Mouse (Mus musculus) heart, embryonic 10.5 days (tissue): ENCODE measurements around the gene Stx12. TPM values are rescaled to one million over a fixed set of nuclear protein-coding genes. Genes with fewer than 3 reads are reported as not detected.

Experiments used
- DNase-seq: peaks from one replicate; pipeline ENCODE4 v3.0.0-alpha.2; 2017; ENCODE audit warnings: low spot score
- H3K27ac ChIP-seq: fragments of 300-500 bp; sonication (generic); 2 replicates; pipeline ENCODE4 v1.5.1; 2016; ENCODE audit warnings: mild to moderate bottlenecking
- H3K27me3 ChIP-seq: fragments of 300-500 bp; sonication (generic); 2 replicates; pipeline ENCODE4 v1.6.1; 2016; ENCODE audit warnings: mild to moderate bottlenecking; ENCODE audit not compliant: poor library complexity, insufficient read depth, severe bottlenecking
- H3K36me3 ChIP-seq: fragments of 300-500 bp; sonication (generic); 2 replicates; pipeline ENCODE4 v1.6.1; 2016; ENCODE audit warnings: mild to moderate bottlenecking, moderate library complexity
- H3K4me1 ChIP-seq: fragments of 300-500 bp; sonication (generic); 2 replicates; pipeline ENCODE4 v1.6.1; 2016; ENCODE audit warnings: mild to moderate bottlenecking
- H3K4me3 ChIP-seq: fragments of 300-500 bp; sonication (generic); 2 replicates; pipeline ENCODE4 v1.5.1; 2016; ENCODE audit warnings: mild to moderate bottlenecking, moderate library complexity
- H3K9me3 ChIP-seq: fragments of 300-500 bp; sonication (generic); 2 replicates; pipeline ENCODE4 v1.6.1; 2016; ENCODE audit warnings: mild to moderate bottlenecking, moderate library complexity
- WGBS: fragments of 180-500 bp; shearing (Covaris S2); methylation state at CpG from one replicate; pipeline ENCODE4 v1.1.7; 2016; 5-methylcytosine and 5-hydroxymethylcytosine counted together
- polyA plus RNA-seq: library from polyadenylated mRNA; unstranded; fragments of >200 nt; fragmentation: Nextera tagmentation; extraction: Ambion mirVana; gene quantifications from 2 replicates; pipeline ENCODE4 v1.2.1, GENCODE M21; 2016

The Stx12 gene
- polyA plus RNA-seq, 1 experiment from 2014 or later, result 54.6 TPM

DNA sequence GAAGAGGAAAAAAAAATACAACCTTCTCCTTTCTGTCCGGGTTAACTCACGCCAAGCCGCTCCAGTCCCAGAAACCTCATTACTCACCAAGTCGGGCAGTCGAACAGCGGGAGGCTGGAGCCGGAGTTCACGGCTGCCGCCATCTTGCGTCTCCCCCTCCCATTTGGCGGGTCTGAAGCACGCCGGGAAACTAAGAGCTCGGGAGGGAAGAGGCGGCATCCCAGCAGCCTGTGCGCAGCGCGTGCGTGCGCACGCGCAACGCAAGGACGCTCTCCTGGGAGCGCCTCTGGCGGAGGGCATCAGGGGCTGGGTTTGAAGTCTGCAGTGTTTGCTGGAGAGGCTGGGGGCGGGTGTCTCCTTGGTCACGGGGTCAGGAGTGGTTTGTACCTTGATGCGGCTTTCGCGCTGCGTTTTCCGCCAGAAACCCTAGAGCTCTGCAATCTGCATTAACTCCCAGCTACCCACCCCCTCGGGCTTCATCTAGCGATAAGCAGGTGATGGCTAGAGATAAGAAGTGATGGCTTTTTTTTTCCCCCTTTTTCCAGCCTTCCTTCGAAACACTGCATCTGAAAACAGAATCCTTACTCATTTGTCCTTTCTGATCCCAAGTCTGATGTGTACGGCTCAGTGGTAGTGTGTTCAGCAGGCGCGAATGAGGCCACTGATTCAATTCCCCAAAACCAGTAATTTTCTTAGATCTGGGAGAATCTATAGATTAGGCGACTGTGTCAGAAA lies 41.2 kb downstream of the Stx12 start, which contains the start of gene Ppp1r8:
Gene Ppp1r8 (minus strand): TSS at position 200 of the 735 bp plus-strand sequence.
- Histone ChIP-seq H3K27me3 (no peaks in the 10 kb centered on the region), H3K4me1 (peaks cover 7% of the 10 kb centered on the region), H3K4me3 (peak within 1 kb of the TSS; percentile 91), H3K36me3 (peaks cover 37% of the 10 kb centered on the region), H3K9me3 (no peaks in the 10 kb centered on the region), H3K27ac (peak within 1 kb of the TSS; percentile 91)
- under 1% methylated on average over 40 of the region's 40 CpGs for WGBS
- DNase-seq, result peak; percentile 97

DNA sequence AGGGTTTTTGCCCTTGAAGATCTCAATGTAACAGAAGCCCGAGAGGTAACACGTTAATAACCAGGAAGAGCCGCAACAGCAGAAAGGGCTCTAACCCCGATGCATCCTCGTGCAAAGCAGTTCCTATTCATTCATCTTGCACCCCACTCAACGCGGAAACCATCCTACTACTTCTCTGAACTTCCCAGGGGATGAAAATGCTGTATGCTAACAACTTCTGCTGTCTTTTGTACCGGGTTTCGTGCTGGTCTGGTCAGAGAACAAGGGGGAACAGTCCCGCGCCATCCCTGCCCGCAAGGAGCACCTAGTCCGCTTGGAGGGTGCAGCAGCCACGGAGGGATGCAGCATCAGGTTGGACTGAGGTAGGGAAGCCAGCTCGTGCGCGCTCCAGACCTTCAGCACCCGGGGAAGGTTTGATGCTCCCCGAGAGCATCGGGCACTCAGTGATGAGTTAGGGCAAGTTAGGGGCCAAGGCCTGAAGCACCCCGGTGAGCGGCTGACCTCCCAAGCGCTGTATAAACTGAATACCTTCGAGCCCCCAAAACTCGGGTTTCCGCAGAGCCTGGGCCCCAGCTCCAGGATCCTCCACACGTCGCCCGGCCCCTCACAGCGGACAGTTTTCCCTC lies 41.9 kb downstream of the Stx12 start:
- H3K27ac ChIP-seq, result peak overlapping the region; percentile 91
- peak; percentile 80 for DNase-seq
- under 1% methylated on average over 30 of the region's 30 CpGs for WGBS

DNA sequence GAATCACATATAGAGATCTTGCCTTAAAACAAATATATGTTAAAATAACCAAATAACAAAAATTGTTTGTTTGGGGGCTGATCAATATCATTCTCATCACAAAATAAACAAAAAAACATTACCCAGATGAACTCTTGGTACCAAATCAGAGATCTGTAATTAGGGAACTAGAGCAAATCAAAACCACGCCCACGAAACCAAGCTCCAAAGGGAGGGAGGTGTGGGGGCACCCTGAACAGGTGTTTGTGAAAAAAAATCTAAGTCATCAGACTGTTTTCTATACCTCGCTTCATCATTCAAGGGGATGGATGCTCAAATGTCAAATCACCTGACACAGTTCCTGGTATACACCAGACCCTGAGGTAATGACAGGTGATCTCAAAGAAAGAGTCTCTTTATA lies 42.8 kb downstream of the Stx12 start:
- H3K9me3 ChIP-seq, result no peaks in the 10 kb centered on the region
- WGBS, result 93% methylated on average over 3 of the region's 3 CpGs
- no peaks in the 10 kb centered on the region for H3K27me3 ChIP-seq
- H3K4me3 ChIP-seq, result peak overlapping the region; percentile 91
- H3K4me1 ChIP-seq, result peaks cover 7% of the 10 kb centered on the region
- no peak for DNase-seq
- H3K36me3 ChIP-seq, result peaks cover 44% of the 10 kb centered on the region
- H3K27ac ChIP-seq, result no peak overlapping the region

More for the DNA sequence above, 41.9 kb downstream of the Stx12 start:
- no peaks in the 10 kb centered on the region for H3K9me3 ChIP-seq
- peaks cover 37% of the 10 kb centered on the region for H3K36me3 ChIP-seq
- H3K4me3 ChIP-seq, result peak overlapping the region; percentile 91
- no peaks in the 10 kb centered on the region for H3K27me3 ChIP-seq
- peaks cover 7% of the 10 kb centered on the region for H3K4me1 ChIP-seq

DNA sequence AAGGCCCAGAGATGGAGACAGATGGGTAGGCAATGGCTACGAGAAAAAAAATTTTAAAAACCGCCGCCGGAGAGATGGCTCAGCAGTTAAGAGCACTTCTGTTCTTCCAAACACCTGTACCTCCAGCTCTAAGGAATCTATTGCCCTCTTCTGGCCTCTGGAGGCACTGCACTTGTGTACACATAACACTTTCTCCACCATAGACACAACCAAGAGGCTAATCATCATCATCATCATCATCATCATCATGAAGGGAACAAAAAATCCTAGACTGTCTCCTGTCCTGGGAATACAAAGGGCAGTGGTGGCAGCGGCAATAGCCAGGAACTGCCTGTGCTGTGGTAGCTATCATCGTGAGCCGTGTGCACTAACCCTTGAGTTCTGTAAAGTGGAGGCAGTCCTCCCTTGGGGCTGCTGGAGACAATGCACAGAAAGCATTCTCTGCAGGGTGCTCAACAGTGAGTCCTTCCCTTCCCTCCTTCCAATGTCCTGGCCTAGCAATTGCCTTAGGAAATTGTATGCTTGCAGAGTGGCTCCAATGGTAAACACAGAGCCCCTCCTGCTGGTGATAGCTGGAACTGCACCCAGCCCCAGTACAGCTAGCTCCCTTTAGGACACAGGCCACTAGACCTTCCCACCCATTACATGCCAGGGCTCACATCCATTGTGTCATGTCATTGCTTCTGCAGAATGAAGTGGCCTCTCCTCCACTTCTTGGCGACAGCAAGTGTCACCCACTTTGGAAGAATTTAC lies 60.5 kb downstream of the Stx12 start:
- WGBS, result 70% methylated on average over 8 of the region's 8 CpGs
- no peak overlapping the region for H3K27ac ChIP-seq
- no peaks in the 10 kb centered on the region for H3K4me1 ChIP-seq
- DNase-seq, result no peak
- peaks cover 40% of the 10 kb centered on the region for H3K36me3 ChIP-seq
- H3K9me3 ChIP-seq, result peaks cover 12% of the 10 kb centered on the region
- no peak overlapping the region for H3K4me3 ChIP-seq
- H3K27me3 ChIP-seq, result no peaks in the 10 kb centered on the region

DNA sequence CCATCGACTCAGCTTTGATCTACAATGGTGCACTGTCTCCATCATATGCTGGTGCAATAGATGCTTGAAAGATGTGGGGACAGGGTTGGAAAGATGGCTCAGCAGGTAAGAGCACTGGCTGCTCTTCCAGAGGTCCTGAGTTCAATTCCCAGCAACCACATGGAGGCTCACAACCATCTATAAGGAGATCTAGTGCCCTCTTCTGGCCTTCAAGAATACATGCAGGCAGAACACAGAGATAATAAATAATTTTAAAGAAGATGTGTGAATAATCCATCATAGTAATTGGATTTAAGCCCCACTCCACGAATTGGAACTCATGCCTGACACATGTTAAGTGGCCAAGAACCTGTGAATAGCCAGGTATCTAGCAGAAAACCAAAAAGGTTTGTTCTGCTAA lies 65.9 kb downstream of the Stx12 start:
- Histone ChIP-seq H3K27ac (no peak overlapping the region), H3K36me3 (no peaks in the 10 kb centered on the region), H3K4me3 (no peak overlapping the region), H3K4me1 (no peaks in the 10 kb centered on the region), H3K9me3 (peaks cover 12% of the 10 kb centered on the region), H3K27me3 (no peaks in the 10 kb centered on the region)
- DNase-seq, result no peak
- 59% methylated on average over 2 of the region's 2 CpGs for WGBS

DNA sequence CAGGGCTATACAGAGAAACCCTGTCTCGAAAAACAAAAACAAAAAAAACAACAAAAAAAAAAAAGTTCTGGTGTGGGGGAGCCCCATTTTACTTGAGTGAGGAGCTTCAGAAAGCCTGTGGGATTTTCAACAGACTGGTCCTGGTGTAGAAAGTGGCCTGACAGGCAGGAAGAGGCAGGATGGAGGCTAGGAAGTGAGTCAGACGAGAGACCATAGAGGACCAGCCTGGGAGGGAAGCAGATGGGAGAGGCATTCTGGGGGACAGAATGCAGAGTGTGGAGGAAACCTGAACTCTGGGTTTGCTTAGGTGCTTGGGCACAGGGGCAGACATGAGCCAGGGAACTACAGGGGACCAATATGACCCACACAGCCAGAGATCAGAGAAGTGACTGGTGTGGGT lies 67.5 kb downstream of the Stx12 start:
- Histone ChIP-seq H3K4me1 (no peaks in the 10 kb centered on the region), H3K27ac (no peak overlapping the region), H3K27me3 (no peaks in the 10 kb centered on the region), H3K36me3 (no peaks in the 10 kb centered on the region), H3K4me3 (no peak overlapping the region), H3K9me3 (peaks cover 12% of the 10 kb centered on the region)
- 61% methylated on average over 2 of the region's 2 CpGs for WGBS
- DNase-seq, result no peak

DNA sequence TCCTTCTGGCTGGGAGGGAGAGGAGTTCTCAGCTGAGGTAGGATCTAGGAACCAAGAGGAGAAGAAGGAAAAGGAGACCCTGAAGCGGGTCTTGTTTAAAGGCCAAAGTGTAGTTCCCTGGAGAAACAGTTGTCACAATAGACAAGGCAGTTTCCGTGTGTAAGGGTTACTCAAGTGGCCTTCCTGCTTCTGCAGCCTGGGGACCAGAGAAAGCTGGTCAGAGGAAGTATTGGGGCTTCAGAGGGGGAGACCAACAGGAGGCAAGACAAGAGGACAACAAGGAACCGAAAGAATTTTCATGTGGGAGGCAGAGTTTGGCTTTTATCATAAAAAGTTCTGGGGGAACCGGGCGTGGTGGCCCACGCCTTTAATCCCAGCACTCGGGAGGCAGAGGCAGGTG lies 67.9 kb downstream of the Stx12 start:
- H3K27me3 ChIP-seq, result no peaks in the 10 kb centered on the region
- no peaks in the 10 kb centered on the region for H3K36me3 ChIP-seq
- no peaks in the 10 kb centered on the region for H3K4me1 ChIP-seq
- 86% methylated on average over 7 of the region's 7 CpGs for WGBS
- DNase-seq, result no peak
- no peak overlapping the region for H3K27ac ChIP-seq
- peaks cover 12% of the 10 kb centered on the region for H3K9me3 ChIP-seq
- no peak overlapping the region for H3K4me3 ChIP-seq

DNA sequence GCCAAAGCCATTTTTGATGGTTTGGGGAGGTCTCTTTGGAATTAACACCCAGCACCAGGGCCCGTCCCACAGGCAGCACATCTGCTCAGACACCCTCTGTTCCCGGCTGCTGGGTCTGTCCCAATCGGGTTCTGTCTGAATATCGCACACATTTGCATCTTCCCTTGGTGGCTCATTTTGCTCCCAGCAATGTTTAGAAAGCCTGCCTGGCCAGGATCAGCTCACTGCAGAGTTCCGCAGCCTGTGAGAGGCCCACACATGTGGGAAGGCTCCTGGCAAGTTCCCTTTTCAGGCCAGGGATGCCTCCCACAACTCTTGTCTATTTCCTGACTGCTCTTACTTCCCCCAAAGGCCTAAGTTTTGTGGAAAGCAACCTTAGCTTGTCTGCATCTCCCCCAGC lies 74.7 kb downstream of the Stx12 start:
- Histone ChIP-seq H3K4me1 (peaks cover 17% of the 10 kb centered on the region), H3K36me3 (no peaks in the 10 kb centered on the region), H3K27me3 (no peaks in the 10 kb centered on the region), H3K9me3 (no peaks in the 10 kb centered on the region), H3K27ac (0 out of 2 replicates have a peak overlapping the region, but pooled peaks have one; percentile 36), H3K4me3 (no peak overlapping the region)
- 75% methylated on average over 5 of the region's 5 CpGs for WGBS
- no peak for DNase-seq

DNA sequence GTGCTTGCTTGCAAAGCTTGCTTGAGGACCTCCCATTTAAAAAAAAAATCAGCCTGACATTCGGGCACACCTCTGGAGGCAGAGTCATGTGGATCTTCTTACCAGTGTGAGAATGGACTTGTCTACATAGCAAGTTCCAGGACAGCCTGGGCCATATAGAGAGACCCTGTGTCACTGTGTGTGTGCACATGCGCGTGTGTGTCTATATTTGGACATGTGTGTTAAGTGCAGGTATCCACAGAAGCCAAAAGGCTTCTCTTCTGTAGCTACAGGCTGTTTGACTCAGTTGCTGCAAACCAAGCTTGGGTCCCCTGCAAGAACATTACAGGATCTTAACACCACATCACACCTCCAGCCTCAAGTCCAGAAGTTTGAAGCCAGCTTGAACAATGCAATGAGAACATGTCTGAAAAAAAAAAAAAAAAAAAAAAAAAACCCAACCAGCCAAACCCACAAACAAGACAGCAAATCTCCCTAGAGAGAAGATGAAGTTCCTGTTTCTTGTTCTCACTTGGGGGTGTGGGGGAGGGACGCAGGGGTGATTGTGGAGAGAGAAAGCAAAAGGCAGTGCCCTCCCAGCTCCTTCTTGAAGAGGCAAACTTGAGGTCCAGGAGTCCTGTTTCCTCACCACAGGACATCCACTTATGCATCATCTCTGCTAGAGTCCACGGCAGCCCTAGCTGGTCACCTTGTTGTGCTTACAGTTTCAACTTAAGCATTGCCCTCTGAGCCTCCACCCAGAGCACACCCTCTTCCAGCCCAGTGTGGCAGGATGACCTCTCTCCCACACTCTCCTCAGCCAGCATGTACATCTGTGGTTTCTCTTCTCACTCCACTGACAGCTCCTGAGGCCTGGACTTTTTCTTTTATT lies 76.3 kb downstream of the Stx12 start:
- DNase-seq, result no peak
- Histone ChIP-seq H3K4me1 (peaks cover 17% of the 10 kb centered on the region), H3K4me3 (no peak overlapping the region), H3K9me3 (no peaks in the 10 kb centered on the region), H3K27ac (peak overlapping the region; percentile 24; the same call in 1 of the 2 replicates), H3K36me3 (no peaks in the 10 kb centered on the region), H3K27me3 (no peaks in the 10 kb centered on the region)
- 56% methylated on average over 5 of the region's 5 CpGs for WGBS

DNA sequence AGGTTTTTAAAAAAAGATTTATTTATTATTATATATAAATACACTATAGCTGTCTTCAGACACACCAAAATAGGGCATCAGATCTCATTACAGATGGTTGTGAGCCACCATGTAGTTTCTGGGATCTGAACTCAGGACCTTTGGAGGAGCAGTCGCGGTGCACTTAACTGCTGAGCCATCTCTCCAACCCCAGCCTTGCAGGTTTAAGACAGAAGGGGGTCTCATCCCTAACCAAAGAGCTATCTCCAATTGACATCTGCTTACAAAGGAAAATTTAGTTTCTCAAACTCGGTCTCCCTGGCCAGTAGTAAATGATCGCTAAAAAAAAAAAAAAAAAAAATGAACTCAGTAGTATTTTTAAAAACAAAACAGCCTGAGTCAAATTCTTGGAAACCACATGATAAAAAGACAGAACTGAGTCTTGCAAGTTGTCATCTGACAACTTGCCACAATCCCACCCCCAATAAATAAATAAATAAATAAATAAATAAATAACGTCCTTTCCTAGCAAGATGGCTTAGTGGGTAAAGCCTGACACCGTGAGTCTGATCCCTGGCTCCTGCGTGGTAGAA lies 77.6 kb downstream of the Stx12 start:
- Histone ChIP-seq H3K9me3 (no peaks in the 10 kb centered on the region), H3K27ac (no peak overlapping the region), H3K4me3 (no peak overlapping the region), H3K36me3 (no peaks in the 10 kb centered on the region), H3K4me1 (peaks cover 21% of the 10 kb centered on the region), H3K27me3 (no peaks in the 10 kb centered on the region)
- WGBS, result 85% methylated on average over 7 of the region's 7 CpGs
- no peak for DNase-seq

DNA sequence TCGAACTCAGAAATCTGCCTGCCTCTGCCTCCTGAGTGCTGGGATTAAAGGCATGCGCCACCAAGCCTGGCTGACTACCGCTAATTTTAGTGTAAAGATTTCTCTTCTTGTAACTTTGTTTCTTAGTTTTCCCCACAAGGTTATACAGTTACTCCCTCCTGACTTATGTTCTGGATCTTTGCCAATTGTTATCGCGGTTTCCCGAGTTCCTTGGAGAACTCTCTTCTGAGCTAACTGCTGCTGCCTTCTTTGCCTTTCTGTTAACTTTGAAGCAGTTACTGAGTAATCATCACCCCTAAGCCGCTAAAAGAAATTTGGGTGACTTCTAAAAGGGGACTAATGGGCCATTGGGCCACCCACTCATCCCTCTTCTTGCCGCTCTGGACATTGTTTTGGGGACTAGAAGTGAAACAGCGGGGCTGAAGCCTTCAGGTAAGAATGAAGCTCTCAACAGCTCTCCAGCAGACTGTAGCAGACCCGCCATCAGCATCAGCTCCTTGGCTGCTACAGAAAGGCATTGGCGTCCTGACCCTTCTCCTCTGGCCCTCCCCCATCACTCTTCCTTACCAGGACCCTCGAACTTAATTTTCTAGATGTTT lies 78.6 kb downstream of the Stx12 start:
- no peak for DNase-seq
- no peak overlapping the region for H3K27ac ChIP-seq
- no peak overlapping the region for H3K4me3 ChIP-seq
- peaks cover 21% of the 10 kb centered on the region for H3K4me1 ChIP-seq
- no peaks in the 10 kb centered on the region for H3K36me3 ChIP-seq
- no peaks in the 10 kb centered on the region for H3K27me3 ChIP-seq
- H3K9me3 ChIP-seq, result no peaks in the 10 kb centered on the region
- WGBS, result 76% methylated on average over 12 of the region's 12 CpGs

DNA sequence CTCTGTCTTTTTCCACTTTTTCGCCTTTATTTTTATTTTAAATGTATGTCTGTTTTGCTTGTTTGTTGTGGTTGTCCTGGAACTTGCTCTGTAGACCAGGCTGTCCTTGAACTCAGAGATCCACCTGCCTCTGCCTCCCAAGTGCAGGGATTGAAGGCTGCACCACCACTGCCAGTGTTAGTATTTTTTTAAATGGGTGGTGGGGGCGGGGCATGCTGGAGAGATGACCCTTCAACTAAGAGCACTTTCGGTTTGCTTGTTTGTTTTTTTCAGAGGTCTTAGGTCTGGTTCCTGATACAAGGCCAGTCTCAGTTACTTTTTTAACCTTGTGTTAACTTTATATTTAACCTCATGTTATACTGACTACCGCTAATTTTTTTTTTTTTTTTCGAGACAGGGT lies 79.2 kb downstream of the Stx12 start:
- H3K4me1 ChIP-seq, result peaks cover 21% of the 10 kb centered on the region
- no peaks in the 10 kb centered on the region for H3K27me3 ChIP-seq
- no peaks in the 10 kb centered on the region for H3K36me3 ChIP-seq
- H3K9me3 ChIP-seq, result no peaks in the 10 kb centered on the region
- H3K4me3 ChIP-seq, result no peak overlapping the region
- no peak overlapping the region for H3K27ac ChIP-seq
- no peak for DNase-seq
- WGBS, result 79% methylated on average over 5 of the region's 5 CpGs
